ENCODE assay signal across 10 mouse cellular contexts in the genomic region with DNA sequence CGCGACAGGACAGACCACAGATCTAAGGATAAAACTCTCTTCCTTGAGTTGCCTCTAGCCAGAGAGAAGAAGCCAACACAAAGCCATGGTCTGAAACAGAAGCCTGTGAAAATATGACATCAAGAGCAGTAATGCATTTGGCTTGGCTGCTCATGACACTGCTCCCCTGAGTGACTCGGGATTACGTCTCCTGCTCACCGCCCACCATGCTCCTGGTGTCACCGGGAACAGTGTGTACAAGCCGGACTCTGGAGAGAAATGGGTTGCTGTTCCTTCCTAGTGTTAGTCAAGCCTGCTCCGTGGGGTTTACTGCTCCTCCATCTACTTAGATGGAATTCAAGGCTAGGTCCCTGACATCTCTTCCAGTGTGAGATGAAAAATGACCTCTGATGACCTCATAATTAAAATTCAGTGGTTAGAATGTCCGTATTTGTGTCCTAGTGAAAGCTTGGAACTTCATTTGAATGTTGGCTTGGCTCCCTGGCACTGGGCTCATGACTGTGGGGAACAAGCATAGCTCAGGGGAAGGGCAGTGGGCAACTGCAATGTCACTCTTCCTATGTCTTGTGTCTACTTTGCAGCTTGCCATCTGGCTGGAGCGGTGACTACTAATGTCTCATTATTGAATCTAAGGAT. TPM values are rescaled to one million over a fixed set of nuclear protein-coding genes. Genes with fewer than 3 reads are reported as not detected.
A peak's percentile ranks its signal among the peaks of the same experiment; 100 is the strongest.
DNase-seq lines count a peak whose midpoint lies in the region; ATAC-seq and TF ChIP-seq lines count a peak whose summit lies in the region.
"Had no signal": no experiment of that assay in that cellular context is flagged by ENCODE, and none has a peak within 500 bp of the region (broad histone marks: within the 10 kb centered on the region; RNA-seq: fewer than 3 reads in every experiment).

No protein-coding gene starts in this region.

- TF ChIP-seq CTCF in heart, adult 2 months (IDR thresholded peaks at IDR 0.05) = no peak

- H3K36me3 ChIP-seq in heart, adult 2 months (ENCODE audit: control insufficient read depth, insufficient read depth, low read length) = no peaks in the 10 kb centered on the region; the same call in 1 of the 2 replicates
- H3K36me3 ChIP-seq in midbrain, embryonic 11.5 days (ENCODE audit: control insufficient read depth, insufficient read depth, low read length) = no peaks in the 10 kb centered on the region
- H3K36me3 ChIP-seq in midbrain, embryonic 15.5 days (replicated peaks) = no peaks in the 10 kb centered on the region
- no peaks in the 10 kb centered on the region for H3K36me3 ChIP-seq in heart, embryonic 11.5 days (ENCODE audit: control insufficient read depth, insufficient read depth, low read length)

- H3K27me3 ChIP-seq in heart, adult 2 months (ENCODE audit: control insufficient read depth, insufficient read depth, low read length) = no peaks in the 10 kb centered on the region
- H3K27me3 ChIP-seq in midbrain, embryonic 11.5 days (ENCODE audit: control insufficient read depth, insufficient read depth, low read length) = no peaks in the 10 kb centered on the region
- no peaks in the 10 kb centered on the region for H3K27me3 ChIP-seq in midbrain, embryonic 15.5 days (replicated peaks)
- no peaks in the 10 kb centered on the region for H3K27me3 ChIP-seq in heart, embryonic 11.5 days (ENCODE audit: control insufficient read depth, insufficient read depth, low read length)

- DNase-seq in heart, adult 2 months = no peak
- no peak for DNase-seq in heart, postnatal 36 days
- peak; percentile 56 for DNase-seq in midbrain, embryonic 11.5 days (ENCODE audit: low spot score, missing footprints)
- DNase-seq in skeletal muscle tissue, adult 2 months (ENCODE audit: low read depth, low spot score) = peak; percentile 71
- no peak for DNase-seq in right cerebral cortex, postnatal 36 days (ENCODE audit: low spot score in 2 of 2)
- DNase-seq: right cerebral cortex, adult 18-20 months; thymus, postnatal 25 days had no signal

- TF ChIP-seq POLR2A in heart, adult 2 months (IDR thresholded peaks at IDR 0.05; ENCODE audit: insufficient read depth, low read depth, low read length) = no peak

- H3K79me2 ChIP-seq in heart, adult 2 months (replicated peaks; ENCODE audit: control insufficient read depth, insufficient read depth, low read length) = 0 out of 2 replicates have a peak, but pooled peaks cover 1% of the 10 kb centered on the region

- H3K4me1 ChIP-seq in heart, adult 2 months (ENCODE audit: control insufficient read depth, insufficient read depth, low read length) = peaks cover 13% of the 10 kb centered on the region
- no peaks in the 10 kb centered on the region for H3K4me1 ChIP-seq in midbrain, embryonic 11.5 days (ENCODE audit: control insufficient read depth, insufficient read depth, low read length)
- H3K4me1 ChIP-seq in midbrain, embryonic 15.5 days = no peaks in the 10 kb centered on the region
- peaks cover 17% of the 10 kb centered on the region for H3K4me1 ChIP-seq in heart, embryonic 11.5 days (ENCODE audit: control insufficient read depth, insufficient read depth, low read length)

- no peak overlapping the region for H3K4me2 ChIP-seq in midbrain, embryonic 11.5 days
- H3K4me2 ChIP-seq in midbrain, embryonic 15.5 days = no peak overlapping the region
- no peak overlapping the region for H3K4me2 ChIP-seq in heart, embryonic 11.5 days

- WGBS in heart, adult 2 months = 55% methylated on average over 10 of the region's 10 CpGs
- 89% methylated on average over 10 of the region's 10 CpGs for WGBS in midbrain, embryonic 11.5 days
- WGBS in midbrain, embryonic 15.5 days = 91% methylated on average over 10 of the region's 10 CpGs
- 81% methylated on average over 10 of the region's 10 CpGs for WGBS in heart, embryonic 11.5 days (ENCODE audit: insufficient replicate concordance)

- no peak overlapping the region for H3K4me3 ChIP-seq in heart, adult 2 months
- no peak overlapping the region for H3K4me3 ChIP-seq in midbrain, embryonic 11.5 days (ENCODE audit: low read depth, low read length)
- no peak overlapping the region for H3K4me3 ChIP-seq in midbrain, embryonic 15.5 days
- no peak overlapping the region for H3K4me3 ChIP-seq in heart, embryonic 11.5 days (ENCODE audit: low read depth, low read length)

- H3K9ac ChIP-seq in heart, adult 2 months (ENCODE audit: low read depth, low read length) = no peak overlapping the region
- no peak overlapping the region for H3K9ac ChIP-seq in midbrain, embryonic 11.5 days (ENCODE audit: low read length)
- H3K9ac ChIP-seq in midbrain, embryonic 15.5 days = no peak overlapping the region
- peak overlapping the region; percentile 28; the same call in 1 of the 2 replicates for H3K9ac ChIP-seq in heart, embryonic 11.5 days (ENCODE audit: low read depth, low read length)

- TF ChIP-seq EP300 in heart, adult 2 months (IDR thresholded peaks at IDR 0.05; ENCODE audit: insufficient read depth, low read depth, low read length) = no peak

- intact Hi-C loops in heart, adult 2 months (cut with DNase I) = no loop called here
- intact Hi-C loops in heart, postnatal 36 days (cut with DNase I) = no loop called here

- H3K27ac ChIP-seq in heart, adult 2 months = peak overlapping the region; percentile 65
- H3K27ac ChIP-seq in midbrain, embryonic 11.5 days (ENCODE audit: low read depth, low read length) = no peak overlapping the region
- no peak overlapping the region for H3K27ac ChIP-seq in midbrain, embryonic 15.5 days
- H3K27ac ChIP-seq in heart, embryonic 11.5 days (ENCODE audit: low read depth, low read length) = no peak overlapping the region

- no peaks in the 10 kb centered on the region for H3K9me3 ChIP-seq in midbrain, embryonic 11.5 days (ENCODE audit: control insufficient read depth, low read length)
- peaks cover 4% of the 10 kb centered on the region; the same call in 1 of the 2 replicates for H3K9me3 ChIP-seq in midbrain, embryonic 15.5 days
- 0 out of 2 replicates have a peak, but pooled peaks cover 2% of the 10 kb centered on the region for H3K9me3 ChIP-seq in heart, embryonic 11.5 days (replicated peaks; ENCODE audit: control insufficient read depth, low read length)

- no peak for ATAC-seq in midbrain, embryonic 11.5 days (ENCODE audit: low FRiP score)
- ATAC-seq in midbrain, embryonic 15.5 days (replicated peaks) = no peak
- ATAC-seq in heart, embryonic 11.5 days (replicated peaks; ENCODE audit: insufficient number of reproducible peaks, low FRiP score, low TSS enrichment) = no peak

RNA-seq across cellular contexts. Expression of gene Fam189a2, which starts 23.7 kb away (rescaled TPM):
- 10 to 100 TPM; 51.2 to 55.1 TPM for total RNA-seq in heart, adult 2 months (2021)
- polyA plus RNA-seq in heart, adult 2 months (2012; rRNA removed) = 52.0 and 73.9 TPM in 2 replicates
- total RNA-seq in heart, postnatal 36 days (2021) = 10 to 100 TPM; 55.8 to 62.4 TPM
- 2.6 and 2.8 TPM in 2 replicates for polyA plus RNA-seq in midbrain, embryonic 11.5 days (2014; fragmentation: Nextera tagmentation; extraction: Ambion mirVana)
- 1.8 and 2.3 TPM in 2 replicates for polyA plus RNA-seq in midbrain, embryonic 15.5 days (2015; fragmentation: Nextera tagmentation; extraction: Ambion mirVana)
- polyA plus RNA-seq in heart, embryonic 11.5 days (2014; fragmentation: Nextera tagmentation; extraction: Ambion mirVana) = 8.3 and 9.3 TPM in 2 replicates
- total RNA-seq: monocyte, adult 5-6 weeks had no signal

Comparison
In these comparisons a context has a peak if more than half of its experiments do, and no peak if none do; other contexts are left out.
1. DNase-seq: peak in midbrain, embryonic 11.5 days (single experiment) and skeletal muscle tissue, adult 2 months (single experiment); none in heart, adult 2 months (0 of 2), heart, postnatal 36 days (0 of 2) and right cerebral cortex, postnatal 36 days (0 of 2).